Comparison of ENCODE assay signal across 27 mouse cellular contexts in genomic region chr3:52393171-52393570, GRCm38 (mm10).
DNase-seq lines count a peak whose midpoint lies in the region; ATAC-seq and TF ChIP-seq lines count a peak whose summit lies in the region.
"Had no signal": no experiment of that assay in that cellular context is flagged by ENCODE, and none has a peak within 500 bp of the region (broad histone marks: within the 10 kb centered on the region; RNA-seq: fewer than 3 reads in every experiment).

No protein-coding gene starts in this region.

- no peaks in the 10 kb centered on the region for H3K36me3 ChIP-seq in liver, adult 2 months (ENCODE audit: control insufficient read depth, insufficient read depth, low read length)
- no peaks in the 10 kb centered on the region for H3K36me3 ChIP-seq in liver, embryonic 12.5 days
- no peaks in the 10 kb centered on the region for H3K36me3 ChIP-seq in lung, embryonic 16.5 days (ENCODE audit: control insufficient read depth, insufficient read depth, low read length)
- no peaks in the 10 kb centered on the region for H3K36me3 ChIP-seq in C2C12 (ENCODE audit: control insufficient read depth, insufficient read depth)
- H3K36me3 ChIP-seq: forebrain, embryonic 10.5 days; G1E; heart, embryonic 12.5 days; heart, embryonic 15.5 days; hindbrain, embryonic 10.5 days; hindbrain, embryonic 13.5 days had no signal

- H3K4me3 ChIP-seq in liver, adult 2 months (ENCODE audit: insufficient read depth, low read depth, low read length) = no peak overlapping the region
- no peak overlapping the region for H3K4me3 ChIP-seq in liver, embryonic 12.5 days
- no peak overlapping the region for H3K4me3 ChIP-seq in lung, embryonic 16.5 days (ENCODE audit: low read length)
- H3K4me3 ChIP-seq in C2C12 (ENCODE audit: insufficient read depth, poor library complexity, severe bottlenecking) = no peak overlapping the region
- H3K4me3 ChIP-seq: forebrain, embryonic 10.5 days; forebrain, embryonic 13.5 days; heart, embryonic 12.5 days; heart, embryonic 15.5 days; hindbrain, embryonic 10.5 days; hindbrain, embryonic 13.5 days had no signal

- no peak overlapping the region for H3K4me2 ChIP-seq in liver, embryonic 12.5 days
- no peak overlapping the region for H3K4me2 ChIP-seq in lung, embryonic 16.5 days (ENCODE audit: low read depth, low read length)
- H3K4me2 ChIP-seq: forebrain, embryonic 13.5 days; heart, embryonic 12.5 days; heart, embryonic 15.5 days; hindbrain, embryonic 13.5 days had no signal

- H3K9me3 ChIP-seq in liver, embryonic 12.5 days (replicated peaks) = no peaks in the 10 kb centered on the region
- no peaks in the 10 kb centered on the region for H3K9me3 ChIP-seq in lung, embryonic 16.5 days (ENCODE audit: control insufficient read depth, low read length)
- H3K9me3 ChIP-seq: forebrain, embryonic 10.5 days; forebrain, embryonic 13.5 days; heart, embryonic 15.5 days; hindbrain, embryonic 10.5 days; hindbrain, embryonic 13.5 days had no signal

- H3K79me2 ChIP-seq in liver, adult 2 months (ENCODE audit: control insufficient read depth, insufficient read depth, low read length) = no peaks in the 10 kb centered on the region
- H3K79me2 ChIP-seq in C2C12 (ENCODE audit: control insufficient read depth, insufficient read depth) = no peaks in the 10 kb centered on the region

- no peaks in the 10 kb centered on the region for H3K27me3 ChIP-seq in liver, adult 2 months (ENCODE audit: control insufficient read depth, insufficient read depth, low read length)
- H3K27me3 ChIP-seq in liver, embryonic 12.5 days (replicated peaks) = no peaks in the 10 kb centered on the region
- H3K27me3 ChIP-seq in lung, embryonic 16.5 days (ENCODE audit: control insufficient read depth, insufficient read depth, low read depth, low read length) = no peaks in the 10 kb centered on the region
- H3K27me3 ChIP-seq in C2C12 (ENCODE audit: control insufficient read depth, insufficient read depth, insufficient read length) = no peaks in the 10 kb centered on the region
- H3K27me3 ChIP-seq: CH12.LX; forebrain, embryonic 13.5 days; heart, embryonic 15.5 days; Patski had no signal

- 0 out of 2 replicates have a peak, but pooled peaks cover 2% of the 10 kb centered on the region for H3K4me1 ChIP-seq in liver, adult 2 months (ENCODE audit: control insufficient read depth, insufficient read depth, low read length)
- no peaks in the 10 kb centered on the region for H3K4me1 ChIP-seq in liver, embryonic 12.5 days
- H3K4me1 ChIP-seq in lung, embryonic 16.5 days (replicated peaks; ENCODE audit: control insufficient read depth, insufficient read depth, low read length) = no peaks in the 10 kb centered on the region
- H3K4me1 ChIP-seq: forebrain, embryonic 13.5 days; heart, embryonic 12.5 days; heart, embryonic 15.5 days; hindbrain, embryonic 13.5 days had no signal

- H3K9ac ChIP-seq in liver, adult 2 months (ENCODE audit: low read depth, low read length) = peak overlapping the region; percentile 38; the same call in 1 of the 2 replicates
- H3K9ac ChIP-seq in liver, embryonic 12.5 days = no peak overlapping the region
- H3K9ac ChIP-seq in lung, embryonic 16.5 days (ENCODE audit: low read length) = no peak overlapping the region
- H3K9ac ChIP-seq: forebrain, embryonic 13.5 days; heart, embryonic 12.5 days; heart, embryonic 15.5 days; hindbrain, embryonic 13.5 days had no signal

- H3K27ac ChIP-seq in liver, adult 2 months (replicated peaks; ENCODE audit: insufficient read depth, low read depth, low read length) = no peak overlapping the region
- no peak overlapping the region for H3K27ac ChIP-seq in liver, embryonic 12.5 days
- H3K27ac ChIP-seq in lung, embryonic 16.5 days (ENCODE audit: low read length) = no peak overlapping the region
- H3K27ac ChIP-seq: forebrain, embryonic 10.5 days; forebrain, embryonic 13.5 days; heart, embryonic 15.5 days; hindbrain, embryonic 10.5 days; hindbrain, embryonic 13.5 days had no signal

- DNase-seq in heart, adult 11 months = peak; percentile 91
- DNase-seq in heart, adult 8-10 months (ENCODE audit: low spot score) = no peak
- no peak for DNase-seq in liver, adult 2 months (ENCODE audit: extremely low read depth, low read depth, low spot score)
- DNase-seq in lung, postnatal 14 days = no peak
- DNase-seq: adrenal gland, postnatal 10 days; adrenal gland, postnatal 36 days; cerebellum, adult 18-20 months; cerebellum, adult 9-10 months; cerebellum, postnatal 14 days; gastrocnemius, postnatal 10 days; gastrocnemius, postnatal 36 days; heart, postnatal 10 days; heart, postnatal 36 days had no signal

- H3ac ChIP-seq in C2C12 (ENCODE audit: control insufficient read depth, insufficient read length, low read depth) = no peak overlapping the region

- no peaks in the 10 kb centered on the region for H3K79me3 ChIP-seq in C2C12 (ENCODE audit: low read depth)

- WGBS in liver, adult 2 months = 62% methylated on average over 10 of the region's 10 CpGs
- WGBS in liver, embryonic 12.5 days (ENCODE audit: insufficient replicate concordance) = 63% methylated on average over 10 of the region's 10 CpGs
- 39% methylated on average over 10 of the region's 10 CpGs for whole genome bisulfite sequencing in lung, embryonic 16.5 days

- no peak for TF ChIP-seq CTCF in liver, adult 2 months (IDR thresholded peaks at IDR 0.05; ENCODE audit: low read depth, low read length)
- no peak for TF ChIP-seq CTCF in C2C12 (IDR thresholded peaks at IDR 0.05; ENCODE audit: control insufficient read depth, insufficient read depth, insufficient read length)

- TF ChIP-seq POLR2A in liver, adult 2 months (IDR thresholded peaks at IDR 0.05; ENCODE audit: extremely low read depth, insufficient read depth, low read length) = no peak

- no peak for ATAC-seq in liver, embryonic 12.5 days
- ATAC-seq in lung, embryonic 16.5 days (ENCODE audit: low read depth) = 0 out of 2 replicates have a peak, but pooled peaks have one; percentile 46
- no peak for ATAC-seq in monocyte, adult 5-6 weeks (replicated peaks; ENCODE audit: insufficient number of reproducible peaks, low FRiP score, low TSS enrichment, poor library complexity, severe bottlenecking)
- ATAC-seq: forebrain, embryonic 13.5 days; forebrain, embryonic 16.5 days; Patski had no signal

TF ChIP-seq in C2C12, 6 proteins besides CTCF, POLR2A, EP300 and RAD21:
- no peak for TF ChIP-seq CEBPB (IDR thresholded peaks at IDR 0.05; ENCODE audit: low read depth)
- TF ChIP-seq FOSL1 (IDR thresholded peaks at IDR 0.05; ENCODE audit: insufficient read depth, low read length, poor library complexity, severe bottlenecking) = no peak
- TF ChIP-seq MAX (IDR thresholded peaks at IDR 0.05) = no peak
- TF ChIP-seq MYOG (IDR thresholded peaks at IDR 0.05; ENCODE audit: control insufficient read depth, extremely low read depth, insufficient read length) = no peak
- no peak for TF ChIP-seq USF1 (IDR thresholded peaks at IDR 0.05; ENCODE audit: low read depth)
- peak; percentile 71 for TF ChIP-seq MYOD1 (IDR thresholded peaks at IDR 0.05; ENCODE audit: control insufficient read depth, insufficient read length, low read depth)
